Mouse (Mus musculus) bone marrow, adult 2 months (tissue): ENCODE results near the gene Sertad3. TPM values are rescaled to one million over a fixed set of nuclear protein-coding genes. Genes with fewer than 3 reads are reported as not detected.

Experiments
- H3K27ac ChIP-seq: fragments of 200-500 bp; 2 replicates; pipeline ENCODE4 v1.5.1; 2012; ENCODE audit warnings: low read depth, mild to moderate bottlenecking, control low read depth, inconsistent platforms, low read length; ENCODE audit not compliant: control insufficient read depth, poor library complexity, insufficient read depth
- H3K4me1 ChIP-seq: fragments of 200-500 bp; 2 replicates; pipeline ENCODE4 v1.6.1; 2011; ENCODE audit warnings: low read length; ENCODE audit not compliant: control insufficient read depth, insufficient read depth
- H3K4me3 ChIP-seq: fragments of 200-500 bp; replicated peaks from 2 replicates; pipeline ENCODE3; 2011; ENCODE audit warnings: mild to moderate bottlenecking, low read depth, low read length, control low read depth; ENCODE audit not compliant: control insufficient read depth
- CTCF ChIP-seq: fragments of 200-500 bp; IDR thresholded peaks from 2 replicates; pipeline ENCODE4 v1.5.1; 2011; ENCODE audit warnings: low read length, control low read depth; ENCODE audit not compliant: control insufficient read depth, insufficient read depth
- POLR2A ChIP-seq: fragments of 200-500 bp; IDR thresholded peaks from 2 replicates; pipeline ENCODE4 v1.6.1; 2011; ENCODE audit warnings: low read depth, mild to moderate bottlenecking, control low read depth, low read length, borderline replicate concordance; ENCODE audit not compliant: control insufficient read depth
- whole genome bisulfite sequencing: fragments of 180-500 bp; shearing (Covaris S2); methylation state at CpG from one replicate; pipeline ENCODE4 v1.1.7; 2018; 5-methylcytosine and 5-hydroxymethylcytosine counted together
- polyA plus RNA-seq: library from polyadenylated mRNA; stranded (reverse); fragments of >200 nt; gene quantifications from 2 replicates; pipeline ENCODE4 v1.2.4, GENCODE M21; 2011; ENCODE audit warnings: low replicate concordance; ENCODE audit not compliant: missing spikeins, insufficient read depth, insufficient read length

The Sertad3 gene
- polyA plus RNA-seq, 1 experiment = 61.0 TPM

DNA sequence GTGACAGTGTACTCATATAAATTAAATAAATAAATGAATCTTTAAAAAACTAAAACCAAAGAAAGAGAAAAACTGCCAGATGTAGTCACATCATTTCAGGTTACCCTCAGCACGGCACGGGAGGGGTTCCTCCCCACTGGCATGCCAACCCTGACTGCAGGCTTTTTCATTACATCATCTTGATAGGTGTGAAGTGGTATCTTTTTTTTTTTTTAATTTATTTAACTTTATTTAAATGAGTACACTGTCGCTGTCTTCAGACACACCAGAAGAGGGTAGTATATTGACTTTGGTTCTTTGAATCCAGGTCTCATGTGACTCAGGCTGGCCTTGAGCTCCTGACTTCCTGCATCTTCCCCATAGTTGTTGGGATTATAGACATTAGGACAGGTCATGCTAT, 18.3 kb upstream of the Sertad3 start:
- H3K4me3 ChIP-seq = no peak overlapping the region
- H3K27ac ChIP-seq = peak overlapping the region; percentile 23; the same call in 1 of the 2 replicates
- TF ChIP-seq POLR2A (no peak), CTCF (no peak)
- WGBS = 75% methylated on average over 3 of the region's 3 CpGs
- H3K4me1 ChIP-seq = peaks cover 11% of the 10 kb centered on the region

- Histone ChIP-seq H3K27ac (no peak overlapping the region), H3K4me3 (no peak overlapping the region), H3K4me1 (peaks cover 4% of the 10 kb centered on the region; the same call in 1 of the 2 replicates)
- WGBS = 75% methylated on average over 4 of the region's 4 CpGs
- TF ChIP-seq POLR2A (no peak), CTCF (no peak)
Observed at GRCm38 (mm10) chr7:27458614-27459013, 15.0 kb upstream of the Sertad3 start.

GRCm38 (mm10) chr7:27459640-27460039, 13.9 kb upstream of the Sertad3 start:
- TF ChIP-seq CTCF (no peak), POLR2A (no peak)
- WGBS = 71% methylated on average over 5 of the region's 5 CpGs
- Histone ChIP-seq H3K4me3 (no peak overlapping the region), H3K27ac (no peak overlapping the region), H3K4me1 (peaks cover 3% of the 10 kb centered on the region; the same call in 1 of the 2 replicates)

GRCm38 (mm10) chr7:27460477-27460876, 13.1 kb upstream of the Sertad3 start:
- 32% methylated on average over 6 of the region's 6 CpGs for WGBS
- Histone ChIP-seq H3K27ac (no peak overlapping the region), H3K4me3 (no peak overlapping the region), H3K4me1 (peaks cover 2% of the 10 kb centered on the region; the same call in 1 of the 2 replicates)
- no peak for TF ChIP-seq CTCF
- TF ChIP-seq POLR2A = no peak

DNA sequence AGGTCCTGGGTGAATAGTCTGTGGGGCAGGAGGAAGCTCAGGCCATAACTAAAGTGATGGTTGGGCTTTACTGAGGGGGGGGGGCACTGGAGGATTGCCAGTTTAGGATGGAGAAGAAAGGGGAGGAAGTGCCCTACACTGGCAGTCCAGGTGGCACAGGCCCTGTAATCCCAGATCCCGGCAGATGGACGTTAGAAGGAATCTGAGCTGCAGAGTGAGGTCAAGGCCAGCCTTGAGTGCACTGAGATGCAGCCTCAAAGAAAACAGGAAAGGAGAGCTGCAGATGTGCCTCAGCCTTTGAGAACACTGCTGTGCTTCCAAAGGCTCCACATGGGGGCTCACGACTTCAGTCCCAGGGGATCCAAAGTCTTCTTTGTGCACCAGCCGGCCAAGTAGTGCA, 5.9 kb upstream of the Sertad3 start:
- WGBS = 67% methylated on average over 4 of the region's 4 CpGs
- Histone ChIP-seq H3K4me1 (no peaks in the 10 kb centered on the region), H3K27ac (no peak overlapping the region), H3K4me3 (no peak overlapping the region)
- TF ChIP-seq POLR2A (no peak), CTCF (no peak)

DNA sequence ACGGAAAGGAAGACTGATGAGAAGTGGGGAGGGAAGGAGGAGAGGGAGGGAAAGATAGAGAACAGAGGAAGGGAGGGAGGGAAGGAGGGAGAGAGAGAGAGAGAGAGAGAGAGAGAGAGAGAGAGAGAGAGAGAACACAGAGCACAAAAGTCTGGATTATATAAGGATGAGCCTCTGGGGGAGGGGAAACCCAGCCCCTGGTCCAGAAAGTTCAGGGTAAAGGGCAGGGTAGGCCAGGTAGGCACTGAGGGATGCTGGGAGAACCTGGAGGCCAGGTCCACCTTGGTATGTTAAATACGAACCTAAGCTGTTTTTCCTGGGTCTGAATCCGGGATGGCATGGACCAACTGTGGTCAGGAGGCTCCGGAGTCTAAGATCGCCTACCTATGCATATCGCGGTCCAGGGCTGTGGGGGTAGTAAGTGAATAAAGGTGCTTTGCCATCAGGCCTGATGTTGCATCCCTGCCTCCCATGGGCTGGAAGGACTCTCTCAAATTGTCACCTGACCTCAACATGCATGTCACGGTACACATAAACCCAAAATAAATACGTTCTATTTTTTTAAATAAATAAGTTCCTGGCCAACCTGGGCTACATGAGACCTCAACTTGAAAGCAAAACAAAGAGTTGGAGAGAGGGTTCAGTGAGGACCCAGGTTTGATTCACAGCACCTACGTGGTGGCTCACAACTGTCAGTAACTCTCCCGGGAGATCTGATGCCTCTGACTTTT, 2.0 kb upstream of the Sertad3 start:
- Histone ChIP-seq H3K27ac (no peak overlapping the region), H3K4me1 (no peaks in the 10 kb centered on the region), H3K4me3 (no peak overlapping the region)
- 91% methylated on average over 11 of the region's 11 CpGs for whole genome bisulfite sequencing
- TF ChIP-seq CTCF = no peak
- no peak for TF ChIP-seq POLR2A

GRCm38 (mm10) chr7:27472596-27472995, 972 bp upstream of the Sertad3 start:
- H3K4me1 ChIP-seq = no peaks in the 10 kb centered on the region
- peak overlapping the region; percentile 64 for H3K4me3 ChIP-seq
- under 1% methylated on average over 7 of the region's 7 CpGs for WGBS
- TF ChIP-seq POLR2A = no peak
- no peak for TF ChIP-seq CTCF
- H3K27ac ChIP-seq = peak overlapping the region; percentile 66; the same call in 1 of the 2 replicates

DNA sequence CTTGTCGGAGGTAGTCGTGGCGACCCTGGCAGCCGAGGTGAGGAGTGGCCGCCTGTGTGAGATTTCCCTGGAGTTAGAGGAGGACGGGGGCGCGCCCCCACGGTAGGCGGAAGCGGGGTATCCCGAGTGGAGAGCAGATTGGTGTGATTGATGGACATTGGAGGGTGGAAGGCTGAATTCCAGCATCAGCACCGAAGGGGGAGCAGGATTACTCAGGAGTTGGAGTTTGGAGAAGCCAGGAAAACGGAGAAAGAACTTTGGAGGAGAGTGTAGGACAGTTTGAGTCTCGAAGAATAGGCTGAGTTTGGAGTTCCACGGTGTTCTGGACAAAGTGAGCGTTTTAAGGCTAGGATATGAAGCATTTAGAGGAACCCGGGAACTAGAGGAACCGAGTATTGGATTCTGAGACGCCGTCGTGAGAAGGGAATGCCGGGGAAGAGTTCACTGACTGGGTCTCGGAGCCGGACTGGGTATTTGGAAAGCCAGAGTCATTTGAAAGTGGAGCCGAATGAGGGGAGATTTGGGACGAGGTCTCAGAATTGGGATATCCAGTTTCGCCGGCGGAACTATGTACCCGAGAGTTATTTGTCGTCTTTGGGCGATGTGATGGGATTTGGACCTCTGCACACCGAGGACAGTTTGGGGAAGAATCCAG, 394 bp downstream of the Sertad3 start:
- Histone ChIP-seq H3K4me1 (no peaks in the 10 kb centered on the region), H3K27ac (peak overlapping the region; percentile 95), H3K4me3 (peak overlapping the region; percentile 69)
- TF ChIP-seq POLR2A = no peak
- WGBS = under 1% methylated on average over 34 of the region's 34 CpGs
